Mouse (Mus musculus) hindbrain, embryonic 14.5 days (tissue): ENCODE measurements around the gene Hif1an. TPM values are rescaled to one million over a fixed set of nuclear protein-coding genes. Genes with fewer than 3 reads are reported as not detected.
A peak's percentile ranks its signal among the peaks of the same experiment; 100 is the strongest.

Source experiments
- ATAC-seq: fragments of 200-750 bp; cut with Nextera tagmentation; 2 replicates; pipeline ENCODE4 v1.8.0; 2017; ENCODE audit warnings: moderate number of reproducible peaks, mild to moderate bottlenecking, moderate TSS enrichment, moderate library complexity; ENCODE audit not compliant: low FRiP score
- DNase-seq: peaks from one replicate; pipeline ENCODE4 v3.0.0-alpha.2; 2015; ENCODE audit warnings: low spot score
- H3K27ac ChIP-seq: fragments of 300-500 bp; sonication (generic); 2 replicates; pipeline ENCODE4 v1.5.1; 2014; ENCODE audit warnings: mild to moderate bottlenecking, moderate library complexity
- H3K27me3 ChIP-seq: fragments of 300-500 bp; sonication (generic); 2 replicates; pipeline ENCODE4 v1.6.1; 2014; ENCODE audit warnings: mild to moderate bottlenecking, low read length, mixed read lengths; ENCODE audit not compliant: control insufficient read depth, insufficient read depth
- H3K36me3 ChIP-seq: fragments of 300-500 bp; sonication (generic); replicated peaks from 2 replicates; pipeline ENCODE4 v1.6.1; 2014; ENCODE audit not compliant: control insufficient read depth, insufficient read depth
- H3K4me1 ChIP-seq: fragments of 300-500 bp; sonication (generic); replicated peaks from 2 replicates; pipeline ENCODE4 v1.6.1; 2014; ENCODE audit warnings: antibody characterized with exemption, low read length, mixed read lengths; ENCODE audit not compliant: control insufficient read depth, insufficient read depth
- H3K4me2 ChIP-seq: fragments of 300-500 bp; sonication (generic); replicated peaks from 2 replicates; pipeline ENCODE4 v1.6.1; 2014; ENCODE audit warnings: mild to moderate bottlenecking, moderate library complexity
- H3K4me3 ChIP-seq: fragments of 300-500 bp; sonication (generic); replicated peaks from 2 replicates; pipeline ENCODE4 v1.5.1; 2014; ENCODE audit warnings: mild to moderate bottlenecking, low read length
- H3K9ac ChIP-seq: fragments of 300-500 bp; sonication (generic); 2 replicates; pipeline ENCODE4 v1.6.1; 2014
- H3K9me3 ChIP-seq: fragments of 300-500 bp; sonication (generic); 2 replicates; pipeline ENCODE4 v1.6.1; 2016; ENCODE audit warnings: low read length; ENCODE audit not compliant: control insufficient read depth
- WGBS: fragments of 180-500 bp; shearing (Covaris S2); extraction: QIAGEN DNeasy Blood & Tissue Kit; methylation state at CpG from one replicate; pipeline ENCODE4 v1.1.7; 2014; 5-methylcytosine and 5-hydroxymethylcytosine counted together
- polyA plus RNA-seq: library from polyadenylated mRNA; unstranded; fragments of >200 nt; fragmentation: Nextera tagmentation; extraction: Ambion mirVana; gene quantifications from 2 replicates; pipeline ENCODE4 v1.2.1, GENCODE M21; 2014

The Hif1an gene
- polyA plus RNA-seq, 1 experiment from 2014 or later: 20.6 TPM

GRCm38 (mm10) chr19:44589591-44590223 is 27.1 kb downstream of the Hif1an start:
- WGBS: 57% methylated on average over 7 of the region's 7 CpGs
- ATAC-seq: no peak
- Histone ChIP-seq H3K36me3 (no peaks in the 10 kb centered on the region), H3K9ac (no peak overlapping the region), H3K4me2 (no peak overlapping the region), H3K4me3 (no peak overlapping the region), H3K4me1 (no peaks in the 10 kb centered on the region; the same call in 1 of the 2 replicates), H3K27ac (0 out of 2 replicates have a peak overlapping the region, but pooled peaks have one; percentile 62), H3K9me3 (no peaks in the 10 kb centered on the region), H3K27me3 (0 out of 2 replicates have a peak, but pooled peaks cover 4% of the 10 kb centered on the region)
- no peak for DNase-seq

GRCm38 (mm10) chr19:44590992-44591391 is 28.3 kb downstream of the Hif1an start:
- H3K4me3 ChIP-seq: no peak overlapping the region
- H3K4me1 ChIP-seq: no peaks in the 10 kb centered on the region; the same call in 1 of the 2 replicates
- H3K27me3 ChIP-seq: 0 out of 2 replicates have a peak, but pooled peaks cover 4% of the 10 kb centered on the region
- ATAC-seq: 0 out of 2 replicates have a peak, but pooled peaks have one; percentile 37
- peak overlapping the region; percentile 62 for H3K27ac ChIP-seq
- WGBS: 71% methylated on average over 18 of the region's 18 CpGs
- no peaks in the 10 kb centered on the region for H3K36me3 ChIP-seq
- H3K9ac ChIP-seq: no peak overlapping the region
- DNase-seq: no peak
- H3K4me2 ChIP-seq: no peak overlapping the region
- H3K9me3 ChIP-seq: no peaks in the 10 kb centered on the region

DNA sequence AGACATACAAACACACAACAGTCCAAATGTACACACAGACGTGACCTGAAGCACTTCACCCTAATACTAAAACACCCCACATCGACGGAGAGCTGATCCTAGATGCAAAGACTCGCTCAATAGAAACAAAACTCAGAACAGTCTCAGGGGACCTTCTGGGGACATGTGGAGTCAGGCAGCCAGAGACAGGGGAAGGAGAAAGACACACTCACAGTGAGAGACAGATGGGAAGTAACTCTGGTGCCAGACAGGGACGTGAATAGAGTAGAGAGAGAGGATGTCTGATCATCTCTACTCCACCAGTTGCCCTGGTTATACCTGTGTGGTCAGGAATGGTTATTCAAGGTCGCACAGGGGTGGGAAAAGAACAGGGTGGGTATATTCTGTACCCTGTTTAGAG is 29.0 kb downstream of the Hif1an start:
- no peak for DNase-seq

GRCm38 (mm10) chr19:44594180-44594579 is 31.5 kb downstream of the Hif1an start:
- WGBS: 94% methylated on average over 14 of the region's 14 CpGs

More for the DNA sequence above, 29.0 kb downstream of the Hif1an start:
- Histone ChIP-seq H3K36me3 (no peaks in the 10 kb centered on the region), H3K4me1 (no peaks in the 10 kb centered on the region; the same call in 1 of the 2 replicates), H3K9ac (no peak overlapping the region), H3K9me3 (no peaks in the 10 kb centered on the region), H3K4me2 (no peak overlapping the region), H3K27me3 (0 out of 2 replicates have a peak, but pooled peaks cover 4% of the 10 kb centered on the region), H3K4me3 (no peak overlapping the region), H3K27ac (peak overlapping the region; percentile 52; the same call in 1 of the 2 replicates)
- ATAC-seq: no peak
- 59% methylated on average over 6 of the region's 6 CpGs for WGBS

DNA sequence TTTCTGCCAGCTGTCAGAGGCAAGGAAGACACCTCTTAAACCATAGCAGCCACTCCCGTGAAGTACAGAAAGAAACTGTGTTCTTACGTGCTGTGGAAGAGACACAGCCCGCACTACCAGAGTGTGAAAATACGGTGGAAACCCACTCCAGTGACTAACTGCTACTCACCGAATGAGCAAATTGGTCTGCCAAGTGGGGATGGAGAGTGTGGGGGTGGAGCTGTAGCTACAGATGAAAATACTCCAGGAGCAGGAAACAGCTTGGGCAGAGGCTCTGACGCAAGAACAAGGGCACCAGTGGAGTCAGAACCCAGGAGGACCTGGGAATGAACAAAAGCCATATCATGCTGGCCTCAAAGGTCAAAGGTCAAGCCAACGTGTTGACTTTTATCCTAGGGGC is 55.5 kb downstream of the Hif1an start:
- WGBS: 56% methylated on average over 7 of the region's 7 CpGs
- no peaks in the 10 kb centered on the region for H3K9me3 ChIP-seq
- no peak overlapping the region for H3K9ac ChIP-seq
- no peak overlapping the region for H3K4me3 ChIP-seq
- H3K27ac ChIP-seq: no peak overlapping the region
- no peaks in the 10 kb centered on the region for H3K36me3 ChIP-seq
- no peak for ATAC-seq
- DNase-seq: no peak
- no peaks in the 10 kb centered on the region for H3K27me3 ChIP-seq
- H3K4me2 ChIP-seq: no peak overlapping the region
- no peaks in the 10 kb centered on the region for H3K4me1 ChIP-seq

More at GRCm38 (mm10) chr19:44594180-44594579, 31.5 kb downstream of the Hif1an start:
- no peaks in the 10 kb centered on the region for H3K9me3 ChIP-seq
- H3K36me3 ChIP-seq: no peaks in the 10 kb centered on the region
- no peaks in the 10 kb centered on the region for H3K27me3 ChIP-seq
- no peak for ATAC-seq
- no peak for DNase-seq
- no peaks in the 10 kb centered on the region; the same call in 1 of the 2 replicates for H3K4me1 ChIP-seq
- H3K4me2 ChIP-seq: no peak overlapping the region
- no peak overlapping the region for H3K27ac ChIP-seq
- no peak overlapping the region for H3K9ac ChIP-seq
- no peak overlapping the region for H3K4me3 ChIP-seq

Other genes starting within 250 kb of the Hif1an start
- 0.25 and 0.30 TPM in 2 replicates for gene Scd4, start 229.8 kb upstream of the Hif1an start, polyA plus RNA-seq
- gene Scd1, start 155.0 kb upstream of the Hif1an start, polyA plus RNA-seq: 8.4 and 10.6 TPM in 2 replicates
- gene Wnt8b, start 69.4 kb upstream of the Hif1an start, polyA plus RNA-seq: 0.12 TPM in 1 of 2 replicates, not detected in the other
- 0.21 and 0.25 TPM in 2 replicates for gene Sec31b, start 17.0 kb upstream of the Hif1an start, polyA plus RNA-seq
- gene Gm20538, start 10.0 kb upstream of the Hif1an start, polyA plus RNA-seq: not detected in 2 replicates
- 724 and 765 TPM in 2 replicates for gene Ndufb8, start 7.4 kb upstream of the Hif1an start, polyA plus RNA-seq
- 18.7 and 22.1 TPM in 2 replicates for gene Pax2, start 193.2 kb downstream of the Hif1an start, polyA plus RNA-seq